Mouse (Mus musculus) lung, postnatal 0 days (tissue): ENCODE measurements at regions not wholly inside any gene's neighbourhood (a gene's known extent, or its start where the extent isn't known, plus 50 kb on each side); places are given as distances from the start of the nearest gene placed in this dataset.
A peak's percentile ranks its signal among the peaks of the same experiment; 100 is the strongest.

Source experiments
- ATAC-seq: fragments of 200-750 bp; cut with Nextera tagmentation; 2 replicates; pipeline ENCODE4 v1.8.0; 2017; ENCODE audit warnings: moderate library complexity
- DNase-seq: peaks from one replicate; pipeline ENCODE4 v3.0.0-alpha.2; 2016; ENCODE audit warnings: low spot score
- H3K27ac ChIP-seq: fragments of 300-500 bp; sonication (generic); 2 replicates; pipeline ENCODE4 v1.5.1; 2014; ENCODE audit warnings: antibody characterized with exemption, mild to moderate bottlenecking, low read length, mixed read lengths
- H3K27me3 ChIP-seq: fragments of 300-500 bp; sonication (generic); replicated peaks from 2 replicates; pipeline ENCODE4 v1.6.1; 2014; ENCODE audit warnings: low read length, mixed read lengths; ENCODE audit not compliant: insufficient read depth
- H3K36me3 ChIP-seq: fragments of 300-500 bp; sonication (generic); 2 replicates; pipeline ENCODE4 v1.6.1; 2014; ENCODE audit warnings: low read length, mixed read lengths; ENCODE audit not compliant: insufficient read depth
- H3K4me1 ChIP-seq: fragments of 300-500 bp; sonication (generic); 2 replicates; pipeline ENCODE4 v1.6.1; 2014; ENCODE audit warnings: antibody characterized with exemption, low read depth, low read length, mixed read lengths; ENCODE audit not compliant: insufficient read depth
- H3K4me2 ChIP-seq: fragments of 300-500 bp; sonication (generic); replicated peaks from 2 replicates; pipeline ENCODE4 v1.6.1; 2014; ENCODE audit warnings: low read depth, mild to moderate bottlenecking, low read length, moderate library complexity, mixed read lengths
- H3K4me3 ChIP-seq: fragments of 300-500 bp; sonication (generic); 2 replicates; pipeline ENCODE4 v1.5.1; 2014; ENCODE audit warnings: low read depth, low read length
- H3K9ac ChIP-seq: fragments of 300-500 bp; sonication (generic); replicated peaks from 2 replicates; pipeline ENCODE4 v1.6.1; 2014; ENCODE audit warnings: low read depth, mild to moderate bottlenecking
- H3K9me3 ChIP-seq: fragments of 300-500 bp; sonication (generic); 2 replicates; pipeline ENCODE4 v1.6.1; 2016; ENCODE audit warnings: low read length, mixed read lengths
- CTCF ChIP-seq: IDR thresholded peaks from 2 replicates; pipeline ENCODE4 v1.5.1; 2016; ENCODE audit warnings: antibody characterized with exemption, mild to moderate bottlenecking
- EP300 ChIP-seq: IDR thresholded peaks from 2 replicates; pipeline ENCODE4 v1.6.1; 2016; ENCODE audit warnings: antibody characterized with exemption, mild to moderate bottlenecking, control low read depth
- WGBS: fragments of 180-500 bp; shearing (Covaris S2); extraction: QIAGEN DNeasy Blood & Tissue Kit; methylation state at CpG from one replicate; pipeline ENCODE4 v1.1.7; 2014; 5-methylcytosine and 5-hydroxymethylcytosine counted together

GRCm38 (mm10) chr3:91416137-91416536 lies 325.5 kb upstream of the 9130204L05Rik start:
- Histone ChIP-seq H3K36me3 (no peaks in the 10 kb centered on the region), H3K4me2 (no peak overlapping the region), H3K4me3 (no peak overlapping the region), H3K4me1 (no peaks in the 10 kb centered on the region), H3K27me3 (no peaks in the 10 kb centered on the region), H3K9me3 (no peaks in the 10 kb centered on the region), H3K9ac (no peak overlapping the region), H3K27ac (no peak overlapping the region)
- DNase-seq (no peak), ATAC-seq (no peak)
- 30% methylated on average over 3 of the region's 3 CpGs for whole genome bisulfite sequencing
- peak; percentile 33 for TF ChIP-seq CTCF
- no peak for TF ChIP-seq EP300
